Mouse (Mus musculus) T-helper 2 cell (primary cell): ENCODE results near the gene Prss46.

Source experiments
- in situ Hi-C: fragments of 300-600 bp; cut with MboI, MseI; formaldehyde crosslinking; loops from one replicate; pipeline ENCODE4 v1.15.1; 2025; ENCODE audit warnings: high pct_unique_total_duplicates

Gene Prss46

GRCm38 (mm10) chr9:110858967-110859596 lies 14.8 kb downstream of the Prss46 start:
- in situ Hi-C loops = no loop called here

DNA sequence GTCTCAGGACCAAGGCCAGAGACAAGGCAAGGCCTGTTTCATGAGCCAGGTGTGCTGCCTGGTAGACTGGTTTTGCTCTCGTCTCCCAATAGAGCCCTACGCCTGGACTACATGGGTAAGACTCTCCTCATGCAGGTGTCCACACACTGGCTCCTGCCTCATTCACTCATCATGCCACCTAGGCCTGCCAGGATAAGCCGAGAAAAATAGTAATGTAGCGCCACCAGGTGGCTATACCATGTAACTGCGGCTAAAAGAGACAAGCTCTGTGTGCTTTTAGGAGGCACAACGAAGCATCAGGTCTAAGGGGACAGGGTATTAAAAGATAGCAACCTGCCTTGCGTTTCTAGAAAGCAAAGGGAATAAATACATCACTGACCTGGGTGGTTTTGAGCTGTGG lies 26.7 kb downstream of the Prss46 start:
- in situ Hi-C loops = no loop called here

- in situ Hi-C loops = no loop called here
These were observed 29.7 kb downstream of the Prss46 start for GRCm38 (mm10) chr9:110873681-110874659.

- in situ Hi-C loops = no loop called here
These were observed 30.4 kb downstream of the Prss46 start for GRCm38 (mm10) chr9:110874660-110875191.

DNA sequence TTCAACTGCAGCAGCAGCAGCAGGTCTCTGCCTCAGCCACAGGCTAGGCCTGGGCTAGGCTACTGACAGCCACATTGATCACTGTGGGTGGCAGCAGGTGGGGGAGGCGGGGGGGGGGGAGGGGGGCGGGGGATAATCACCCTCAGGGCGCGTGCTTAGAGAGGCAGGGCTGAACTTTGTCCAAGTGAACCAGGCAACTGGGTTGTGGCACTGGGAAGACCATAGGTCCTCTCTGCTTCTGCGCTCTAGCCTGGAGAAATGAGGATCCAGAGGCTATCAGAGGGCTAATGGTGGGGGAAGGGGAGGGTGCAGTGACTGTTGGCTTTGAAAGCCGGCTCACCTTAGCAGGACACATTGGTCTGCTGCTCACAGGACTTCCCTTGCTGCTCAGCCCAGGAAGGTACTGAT lies 31.0 kb downstream of the Prss46 start:
- in situ Hi-C loops = no loop called here

DNA sequence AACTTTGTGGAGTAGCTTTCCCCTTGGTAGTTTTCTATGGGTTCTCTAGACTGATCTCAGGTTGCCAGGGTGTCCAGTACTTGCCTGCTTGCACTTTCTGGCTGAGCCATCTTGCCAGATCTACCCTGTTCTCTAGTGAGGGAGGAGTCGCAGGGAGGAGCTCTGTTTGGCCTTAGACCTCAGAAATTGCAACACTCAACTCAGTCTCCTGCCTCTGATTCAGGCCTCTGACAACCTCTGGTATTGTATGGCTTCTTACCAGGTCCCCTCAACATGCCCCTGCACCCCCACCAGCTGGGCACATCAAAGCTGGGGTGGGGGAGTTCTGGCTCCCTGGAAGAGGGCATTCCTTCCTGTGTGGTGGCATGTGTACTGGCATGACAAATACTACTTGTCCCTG lies 33.0 kb downstream of the Prss46 start:
- in situ Hi-C loops = no loop called here

DNA sequence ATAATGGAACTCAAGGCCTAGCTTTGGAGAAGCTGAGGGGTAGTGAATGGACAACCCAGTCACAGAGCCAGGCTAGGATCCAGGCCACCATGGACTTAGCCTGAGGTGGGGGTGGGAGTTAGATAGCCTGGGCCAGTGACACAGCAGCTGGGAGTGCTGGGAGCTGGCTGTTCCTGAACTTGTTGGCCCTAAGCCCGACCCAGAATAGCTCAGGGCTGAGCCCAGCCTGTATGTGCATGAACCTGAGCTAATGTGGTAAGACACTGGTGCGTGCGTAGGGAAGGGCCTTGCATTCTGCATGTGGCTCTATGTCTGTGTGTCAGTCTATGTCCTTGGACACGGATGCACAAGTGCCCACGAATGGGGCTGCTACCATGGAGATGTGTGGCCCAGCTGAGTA lies 33.6 kb downstream of the Prss46 start:
- in situ Hi-C loops = no loop called here

DNA sequence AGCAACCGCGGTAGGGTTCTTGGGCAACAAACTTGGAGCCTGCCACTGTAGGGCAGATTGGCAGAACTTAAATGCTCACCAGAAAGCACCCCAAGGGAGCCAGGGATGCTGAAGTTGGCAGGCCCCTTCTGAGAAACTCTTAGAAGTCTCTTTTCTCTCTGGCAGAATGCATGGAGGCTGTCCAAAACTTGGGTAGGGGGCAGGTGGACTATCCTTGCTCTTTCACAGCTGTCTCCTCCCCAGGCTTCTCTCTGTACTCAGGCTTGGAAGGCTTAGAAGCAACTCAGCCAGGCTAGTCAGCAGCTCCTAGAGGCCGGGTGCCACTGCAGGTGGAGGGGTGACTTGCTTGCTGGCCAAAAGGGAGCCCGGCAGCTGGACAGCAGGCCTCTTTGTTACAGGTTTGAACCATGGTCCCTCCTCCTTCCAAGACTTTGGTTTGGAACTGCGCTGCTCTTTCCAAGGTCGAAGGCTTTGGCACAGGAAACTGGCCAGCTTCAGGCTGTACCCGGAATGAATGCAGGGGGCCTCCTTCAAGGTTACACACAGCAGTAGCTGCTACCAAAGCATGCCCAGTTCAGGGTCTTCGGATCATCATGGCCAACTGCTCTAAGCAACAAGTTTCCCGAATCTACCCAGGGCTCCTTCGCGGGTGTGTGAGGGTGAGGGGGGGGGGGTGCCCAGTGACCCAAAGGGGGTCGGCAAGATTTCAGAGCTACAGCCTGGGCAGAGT lies 35.0 kb downstream of the Prss46 start, which contains the start of gene Als2cl:
Gene Als2cl, plus strand, starts transcription at position 680 of the 730 bp plus-strand sequence.
- in situ Hi-C loops = no loop called here

GRCm38 (mm10) chr9:110879998-110880561 lies 35.8 kb downstream of the Prss46 start, which contains the start of gene Tmie:
TSS of gene Tmie (minus strand) at chr9:110880113.
- in situ Hi-C loops = loop anchor here (10.0 kb wide), 1 partner anchor 695 kb away; no protein-coding TSS in a partner anchor

GRCm38 (mm10) chr9:110880772-110881171 lies 36.5 kb downstream of the Prss46 start:
- in situ Hi-C loops = loop anchor here (10.0 kb wide), 1 partner anchor 694 kb away; no protein-coding TSS in a partner anchor

GRCm38 (mm10) chr9:110881953-110882352 lies 37.6 kb downstream of the Prss46 start:
- in situ Hi-C loops = loop anchor here (10.0 kb wide), 1 partner anchor 693 kb away; no protein-coding TSS in a partner anchor

DNA sequence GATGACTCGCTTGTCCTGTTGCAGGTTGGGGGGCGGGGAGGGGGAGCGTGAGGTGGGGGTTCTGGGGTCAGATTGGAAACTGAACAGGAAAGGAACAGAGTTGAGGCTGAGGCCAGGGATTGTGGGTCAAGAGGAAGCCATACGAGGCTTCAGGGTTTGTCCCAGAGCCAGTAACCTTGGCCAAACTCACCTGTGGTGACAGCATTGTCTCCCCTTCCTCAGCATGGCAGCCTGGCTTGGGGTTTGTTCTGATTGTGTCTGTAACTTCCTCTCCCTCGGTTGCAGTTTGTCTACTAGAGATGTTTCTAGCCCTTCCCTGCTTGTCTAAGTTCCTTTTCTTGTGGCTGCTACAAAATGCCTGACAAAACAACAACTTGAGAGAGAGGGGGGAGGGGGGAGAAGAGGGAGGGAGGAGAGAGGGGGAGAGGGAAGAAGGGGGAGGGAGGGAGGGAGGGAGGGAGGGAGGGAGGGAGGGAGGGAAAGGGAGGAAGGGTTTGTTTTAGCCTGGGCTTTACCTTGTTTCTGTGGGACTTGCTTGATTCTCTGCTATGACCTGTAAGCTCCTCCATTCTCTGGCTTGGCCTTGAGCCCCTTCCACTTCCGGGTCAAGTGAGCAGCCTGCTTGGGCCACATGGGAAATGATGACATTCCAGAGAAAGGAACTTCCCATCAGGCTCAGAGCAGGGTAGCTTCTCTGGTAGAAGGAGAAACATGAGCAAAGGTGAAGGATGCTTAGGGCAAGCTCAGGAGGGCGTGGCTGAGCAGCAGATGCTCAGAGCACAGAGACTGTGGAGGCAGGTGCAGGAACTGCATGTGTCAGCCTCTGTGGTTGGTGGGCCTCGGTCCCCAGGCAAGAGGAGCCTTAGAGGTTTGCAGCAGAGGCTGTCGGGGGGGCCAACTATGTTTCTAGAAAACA lies 43.3 kb downstream of the Prss46 start:
- in situ Hi-C loops = loop anchor here (10.0 kb wide), 1 partner anchor 687 kb away; no protein-coding TSS in a partner anchor

GRCm38 (mm10) chr9:110888935-110889334 lies 44.6 kb downstream of the Prss46 start:
- in situ Hi-C loops = loop anchor here (10.0 kb wide), 1 partner anchor 686 kb away; no protein-coding TSS in a partner anchor

GRCm38 (mm10) chr9:110890026-110890783 lies 45.9 kb downstream of the Prss46 start:
- in situ Hi-C loops = no loop called here

DNA sequence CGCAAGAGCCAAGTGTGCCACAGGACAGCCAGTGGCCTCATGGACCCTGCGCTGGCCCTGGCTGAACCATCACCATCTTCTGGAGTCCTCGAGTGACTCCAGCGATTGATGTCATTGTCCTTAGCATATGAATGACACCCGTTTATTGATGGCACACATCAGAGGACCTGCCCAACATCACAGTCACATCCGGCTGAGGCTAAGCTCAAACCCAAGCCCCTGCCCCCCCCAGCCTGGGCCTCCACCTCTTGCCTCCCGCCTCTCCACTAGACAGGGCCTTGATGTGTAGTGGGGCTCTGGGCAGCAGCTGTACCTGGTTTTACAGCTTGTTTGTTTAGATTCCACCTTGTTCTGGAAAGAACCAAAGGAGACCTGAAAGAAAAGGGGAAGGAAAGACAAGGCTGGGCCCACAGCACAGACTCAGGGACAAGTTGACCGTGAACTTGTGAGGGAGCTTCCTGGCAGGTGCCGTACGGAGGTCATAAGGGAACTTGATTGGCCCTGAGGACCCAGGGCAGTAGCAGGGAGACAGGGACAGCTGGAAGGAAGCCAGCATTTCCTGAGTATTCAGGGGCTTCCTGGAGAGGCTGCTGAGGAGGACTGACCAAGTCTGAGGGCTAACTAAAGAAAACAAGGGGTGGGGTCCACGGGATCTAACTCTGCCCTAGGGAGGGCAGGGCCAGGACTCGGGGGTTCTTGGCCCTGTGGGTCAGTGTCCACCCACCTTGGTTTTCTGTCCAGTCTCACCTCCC lies 46.9 kb downstream of the Prss46 start:
- in situ Hi-C loops = no loop called here

- in situ Hi-C loops = no loop called here
These were observed 48.2 kb downstream of the Prss46 start for GRCm38 (mm10) chr9:110892552-110892951.

DNA sequence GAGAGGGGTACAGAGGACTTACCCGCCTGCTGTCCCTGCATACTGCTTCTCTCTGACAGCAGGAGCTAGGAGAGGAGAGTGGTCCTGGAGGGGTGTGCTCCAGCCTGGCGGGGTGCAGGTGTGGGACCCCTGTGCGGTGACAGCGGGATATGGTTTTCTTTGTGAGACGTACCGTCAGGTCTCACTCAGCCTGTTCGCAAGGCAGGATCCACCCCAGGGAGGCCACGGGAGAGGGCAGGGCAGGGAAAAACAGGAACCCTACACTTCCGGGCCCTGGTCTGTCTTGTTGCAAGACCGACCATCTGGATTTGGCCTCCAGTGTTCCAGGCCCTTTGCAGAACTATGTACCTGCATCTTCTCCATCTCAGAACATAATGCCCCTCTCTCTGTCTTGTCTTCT lies 49.1 kb downstream of the Prss46 start:
- in situ Hi-C loops = no loop called here

GRCm38 (mm10) chr9:110895507-110895906 lies 51.2 kb downstream of the Prss46 start:
- in situ Hi-C loops = no loop called here
